Mouse (Mus musculus): ENCODE results near the gene Copg2. TPM values are rescaled to one million over a fixed set of nuclear protein-coding genes. Genes with fewer than 3 reads are reported as not detected.

Copg2 gene
- polyA plus RNA-seq, 1 experiment from 2014 or later: 24.3 TPM

DNA sequence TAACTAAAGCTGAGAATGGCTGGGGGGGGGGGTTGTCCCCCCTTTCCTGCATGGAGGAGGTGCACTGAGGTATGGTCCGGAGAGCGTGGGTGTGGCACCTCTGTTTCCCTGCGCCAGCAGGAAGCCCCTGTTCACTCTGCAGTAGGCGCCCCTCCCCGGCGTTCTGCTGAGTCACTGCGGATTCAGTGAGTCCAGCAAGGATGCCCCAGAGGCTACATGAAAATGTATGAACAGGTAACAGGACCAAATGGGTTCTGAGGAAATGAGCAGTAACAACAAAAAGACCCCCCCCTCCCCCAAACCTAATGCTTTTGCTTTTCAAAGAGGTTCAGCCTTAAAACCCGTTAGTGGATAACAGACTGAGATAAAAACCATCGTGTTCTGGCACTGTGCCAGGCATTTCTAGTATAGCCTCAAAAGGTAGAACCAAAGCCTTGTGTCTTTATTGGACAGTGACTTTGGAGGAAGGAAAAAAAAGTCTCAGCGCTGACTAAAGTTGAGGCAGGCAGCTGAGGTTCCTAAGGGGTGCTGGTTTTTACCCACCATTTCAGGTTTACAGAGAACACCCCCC, 157.3 kb downstream of the Copg2 start:
- peak overlapping the region; percentile 52 for H3K27ac ChIP-seq
- H3K9ac ChIP-seq: peak overlapping the region; percentile 83
- ATAC-seq (ENCODE audit: low FRiP score, low read depth): no peak
- H3K4me2 ChIP-seq (replicated peaks): peak overlapping the region; percentile 69
- peaks cover 46% of the 10 kb centered on the region for H3K36me3 ChIP-seq
- H3K4me1 ChIP-seq: peaks cover 18% of the 10 kb centered on the region; the same call in 1 of the 2 replicates
- H3K9me3 ChIP-seq: peaks cover 61% of the 10 kb centered on the region
- H3K4me3 ChIP-seq: peak overlapping the region; percentile 62
- no peaks in the 10 kb centered on the region for H3K27me3 ChIP-seq
- WGBS: 66% methylated on average over 10 of the region's 10 CpGs

DNA sequence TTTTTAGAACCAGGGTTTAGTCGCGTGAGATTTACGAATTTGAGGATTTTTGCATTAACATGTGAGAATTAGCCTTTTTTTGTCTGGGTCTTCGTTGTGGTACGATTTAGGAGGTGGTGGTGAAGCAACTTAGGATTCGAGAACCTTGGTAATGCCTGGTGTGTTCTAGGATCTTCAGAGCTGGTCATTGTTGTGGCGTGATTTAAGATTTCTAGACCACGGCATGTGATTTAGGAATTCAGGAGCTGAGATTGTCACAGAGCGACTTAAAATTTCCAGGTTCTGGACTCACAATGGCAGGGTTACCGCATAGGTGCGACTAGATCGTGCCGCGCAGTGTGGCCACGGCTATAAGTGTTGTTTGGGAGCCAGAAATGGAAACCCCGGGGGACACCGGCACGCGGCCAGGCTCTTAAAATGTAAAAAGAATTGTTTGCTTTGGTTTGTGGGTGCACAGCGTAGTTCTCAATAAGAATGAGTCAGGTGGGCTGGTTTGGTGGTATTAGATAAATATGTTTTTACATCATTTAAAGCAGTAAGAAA, 158.1 kb downstream of the Copg2 start:
- no peak for ATAC-seq (ENCODE audit: low FRiP score, low read depth)
- H3K36me3 ChIP-seq: peaks cover 39% of the 10 kb centered on the region
- peaks cover 21% of the 10 kb centered on the region; the same call in 1 of the 2 replicates for H3K4me1 ChIP-seq
- H3K9me3 ChIP-seq: peaks cover 61% of the 10 kb centered on the region
- peak overlapping the region; percentile 83 for H3K9ac ChIP-seq
- peak overlapping the region; percentile 69 for H3K4me2 ChIP-seq (replicated peaks)
- 47% methylated on average over 20 of the region's 20 CpGs for WGBS
- peak overlapping the region; percentile 94 for H3K27ac ChIP-seq
- peak overlapping the region; percentile 62 for H3K4me3 ChIP-seq
- H3K27me3 ChIP-seq: no peaks in the 10 kb centered on the region

DNA sequence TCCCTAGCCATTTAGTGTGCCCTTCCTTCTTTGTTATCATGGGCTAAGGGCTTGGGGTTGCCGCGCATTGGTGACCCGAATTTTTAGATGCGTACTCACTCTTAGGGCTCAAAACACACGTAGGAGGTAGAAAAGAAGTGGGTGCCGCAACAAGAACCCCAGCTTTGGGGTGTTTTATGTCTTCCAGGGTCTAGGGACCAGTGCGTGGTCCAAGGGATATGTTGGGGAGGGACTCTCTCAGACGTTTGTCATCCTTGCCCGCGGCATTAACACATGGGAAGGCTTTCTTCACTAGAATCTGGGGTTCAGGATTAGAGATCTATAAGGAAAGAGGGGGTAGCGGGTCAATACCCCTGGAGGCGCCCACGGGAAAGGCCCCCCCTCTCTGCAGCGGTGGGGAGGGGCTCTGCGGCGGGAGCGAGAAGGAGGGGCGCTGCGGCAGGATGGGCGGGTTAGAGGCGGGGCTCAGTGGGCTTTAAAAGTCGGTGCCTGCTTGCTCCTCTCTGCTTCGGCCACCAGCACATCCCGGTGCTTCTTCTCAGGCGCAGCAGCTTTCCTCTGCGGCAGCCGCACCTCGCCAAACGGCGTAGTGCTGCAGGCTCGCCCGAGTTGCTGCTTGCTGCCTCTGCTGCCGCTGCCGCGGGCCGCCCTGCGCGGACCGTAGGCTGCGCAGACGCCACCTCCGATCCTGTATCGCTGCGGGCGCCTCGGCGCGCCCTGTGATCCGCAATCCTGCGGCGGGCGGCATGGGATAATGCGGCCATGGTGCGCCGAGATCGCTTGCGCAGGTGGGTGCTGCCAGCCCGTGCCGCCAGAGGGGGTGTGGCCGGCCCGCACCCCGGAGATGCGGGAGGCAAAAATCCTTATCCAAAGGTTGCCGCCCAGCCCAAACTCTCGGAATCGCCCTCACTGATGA, 158.8 kb downstream of the Copg2 start:
- H3K36me3 ChIP-seq: peaks cover 32% of the 10 kb centered on the region
- ATAC-seq (ENCODE audit: low FRiP score, low read depth): peak; percentile 74
- peak overlapping the region; percentile 62 for H3K4me3 ChIP-seq
- H3K4me2 ChIP-seq (replicated peaks): peak overlapping the region; percentile 69
- peak overlapping the region; percentile 83 for H3K9ac ChIP-seq
- WGBS: 54% methylated on average over 66 of the region's 66 CpGs
- peaks cover 27% of the 10 kb centered on the region for H3K4me1 ChIP-seq
- peaks cover 62% of the 10 kb centered on the region for H3K9me3 ChIP-seq
- peak overlapping the region; percentile 94 for H3K27ac ChIP-seq
- no peaks in the 10 kb centered on the region for H3K27me3 ChIP-seq

DNA sequence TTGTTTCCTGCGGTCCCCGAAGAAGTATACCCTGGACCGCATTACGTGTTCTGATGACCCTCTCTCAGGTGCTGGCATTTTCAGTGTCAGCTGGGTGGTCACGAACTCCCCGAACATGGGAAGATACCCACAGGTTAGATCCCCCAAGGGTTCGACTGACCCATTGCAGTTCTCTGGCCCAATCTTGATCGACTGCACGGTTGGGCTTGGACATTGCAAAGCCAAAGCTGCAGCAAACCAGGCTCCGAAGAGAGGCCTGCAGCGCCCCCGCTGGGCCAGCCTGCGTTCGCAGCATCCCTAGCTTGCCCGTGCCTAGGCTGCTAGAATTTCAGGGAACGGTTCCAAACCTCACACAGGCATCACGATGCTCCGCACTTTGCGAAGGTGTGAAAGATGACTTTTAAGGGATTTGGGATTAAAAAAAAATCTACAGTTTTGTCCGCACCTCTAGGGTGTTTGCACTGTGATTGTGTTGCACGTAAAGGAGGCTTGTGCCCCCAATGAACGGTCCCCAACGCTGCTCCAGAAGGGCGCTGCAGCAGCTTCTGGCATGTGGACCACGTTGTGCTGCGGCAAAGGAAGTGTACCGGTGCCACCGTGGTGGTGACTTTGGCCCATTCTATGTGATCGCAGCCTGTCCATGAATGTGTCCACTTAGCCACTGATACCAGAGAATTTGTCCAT, 159.6 kb downstream of the Copg2 start:
- Histone ChIP-seq H3K4me1 (peaks cover 29% of the 10 kb centered on the region), H3K9me3 (peaks cover 66% of the 10 kb centered on the region), H3K36me3 (peaks cover 24% of the 10 kb centered on the region), H3K27ac (peak overlapping the region; percentile 94), H3K9ac (peak overlapping the region; percentile 57; the same call in 1 of the 2 replicates), H3K27me3 (no peaks in the 10 kb centered on the region), H3K4me3 (peak overlapping the region; percentile 62), H3K4me2 (replicated peaks) (peak overlapping the region; percentile 69)
- WGBS: 58% methylated on average over 29 of the region's 29 CpGs
- ATAC-seq (ENCODE audit: low FRiP score, low read depth): peak; percentile 34

DNA sequence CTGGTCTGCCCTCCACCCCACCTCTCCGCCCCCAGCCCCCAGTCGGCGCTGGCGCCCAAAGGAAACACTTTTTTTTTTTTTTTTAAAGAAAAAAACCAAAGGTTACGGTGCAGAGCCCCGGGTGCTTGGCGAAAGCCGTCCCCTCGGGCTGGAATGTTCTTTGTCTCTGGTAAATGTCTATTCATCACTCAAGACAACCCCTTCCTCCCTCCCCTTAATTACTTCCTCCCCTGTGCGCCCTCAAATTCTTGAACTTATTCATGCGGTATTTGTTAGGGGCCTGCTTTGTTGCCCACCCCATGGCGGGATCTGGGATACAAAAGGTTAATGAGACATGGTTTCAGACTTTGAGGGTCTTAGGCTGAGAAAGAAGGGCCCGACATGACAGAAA, 160.2 kb downstream of the Copg2 start:
- no peaks in the 10 kb centered on the region for H3K27me3 ChIP-seq
- peak overlapping the region; percentile 94 for H3K27ac ChIP-seq
- H3K4me3 ChIP-seq: peak overlapping the region; percentile 62
- H3K4me1 ChIP-seq: peaks cover 29% of the 10 kb centered on the region
- 51% methylated on average over 13 of the region's 13 CpGs for WGBS
- no peak for ATAC-seq (ENCODE audit: low FRiP score, low read depth)
- 0 out of 2 replicates have a peak overlapping the region, but pooled peaks have one; percentile 31 for H3K9ac ChIP-seq
- peaks cover 24% of the 10 kb centered on the region for H3K36me3 ChIP-seq
- peaks cover 66% of the 10 kb centered on the region for H3K9me3 ChIP-seq
- peak overlapping the region; percentile 69 for H3K4me2 ChIP-seq (replicated peaks)

DNA sequence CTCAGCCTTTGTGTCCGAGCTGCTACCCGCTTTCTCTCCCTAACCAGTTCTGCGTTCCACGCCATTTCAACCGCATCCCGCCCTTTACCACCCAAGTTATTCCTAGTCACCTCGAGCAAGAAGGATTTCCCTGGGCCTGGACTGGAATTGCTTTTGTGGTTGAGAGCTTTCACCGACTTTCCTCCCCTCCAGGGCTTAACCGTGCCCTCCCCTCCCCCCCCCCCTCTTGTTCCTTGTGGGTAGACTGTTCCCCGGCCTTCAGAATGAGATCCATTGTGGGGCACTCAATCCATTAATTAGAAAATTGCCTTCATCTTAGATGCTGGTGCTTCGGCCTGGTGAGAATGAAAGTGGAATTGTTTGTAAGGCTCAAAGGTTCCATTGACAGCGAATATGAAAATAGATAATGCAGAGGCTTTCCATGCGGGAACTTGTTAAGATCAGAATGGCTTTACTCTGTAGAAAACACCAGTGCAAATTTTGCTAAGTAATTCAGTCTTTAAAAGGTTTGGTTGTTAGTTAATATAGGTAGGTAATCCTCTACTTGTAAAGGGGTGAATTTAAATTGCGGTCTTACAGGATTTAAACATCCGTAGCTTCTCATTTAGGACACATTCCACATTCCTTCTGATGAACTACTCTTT, 160.7 kb downstream of the Copg2 start:
- Histone ChIP-seq H3K9ac (peak overlapping the region; percentile 57), H3K4me2 (replicated peaks) (peak overlapping the region; percentile 69), H3K27ac (peak overlapping the region; percentile 94), H3K36me3 (peaks cover 22% of the 10 kb centered on the region), H3K27me3 (no peaks in the 10 kb centered on the region), H3K4me1 (peaks cover 29% of the 10 kb centered on the region), H3K9me3 (peaks cover 66% of the 10 kb centered on the region), H3K4me3 (peak overlapping the region; percentile 26)
- no peak for ATAC-seq (ENCODE audit: low FRiP score, low read depth)
- WGBS: 51% methylated on average over 15 of the region's 15 CpGs

DNA sequence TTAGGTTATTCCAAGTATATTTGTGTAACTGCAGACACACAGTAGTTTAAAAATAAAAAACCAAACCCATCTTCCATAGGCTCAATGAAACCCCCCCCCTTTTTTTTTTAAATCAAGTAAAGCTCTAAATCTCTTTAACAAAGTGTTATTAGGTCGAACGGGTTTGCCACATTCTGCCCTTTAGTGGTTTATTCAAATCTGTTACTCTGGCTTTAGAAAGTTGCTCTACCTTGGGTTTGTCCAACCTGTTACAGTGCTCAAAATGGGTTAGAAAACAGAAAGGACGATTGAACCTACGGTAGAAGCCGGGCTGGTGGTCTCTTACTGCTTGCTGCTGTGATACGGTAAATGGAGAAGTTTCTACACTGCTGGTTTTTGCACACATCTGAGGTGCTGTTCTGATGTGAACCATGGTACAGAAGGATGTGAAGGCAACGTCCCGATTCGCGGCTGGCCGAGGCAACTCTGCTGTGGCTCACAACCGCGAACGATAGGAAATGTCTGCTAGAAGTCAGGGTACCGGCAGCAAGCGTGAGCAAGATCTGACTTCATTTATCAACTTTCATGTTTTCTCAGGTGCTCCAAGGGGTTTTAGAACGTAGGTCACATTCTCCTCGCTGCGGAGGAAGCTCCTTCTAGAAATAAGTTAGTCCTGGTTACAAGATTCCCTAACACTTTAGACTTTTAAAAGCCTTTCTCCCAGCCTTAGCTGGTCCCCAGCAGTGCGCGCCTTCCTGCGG, 161.4 kb downstream of the Copg2 start:
- ATAC-seq (ENCODE audit: low FRiP score, low read depth): no peak
- Histone ChIP-seq H3K4me2 (replicated peaks) (peak overlapping the region; percentile 69), H3K4me1 (peaks cover 33% of the 10 kb centered on the region), H3K27me3 (no peaks in the 10 kb centered on the region), H3K36me3 (peaks cover 17% of the 10 kb centered on the region), H3K27ac (peak overlapping the region; percentile 94), H3K9ac (peak overlapping the region; percentile 57), H3K4me3 (peak overlapping the region; percentile 26), H3K9me3 (peaks cover 61% of the 10 kb centered on the region)
- 47% methylated on average over 22 of the region's 22 CpGs for WGBS

DNA sequence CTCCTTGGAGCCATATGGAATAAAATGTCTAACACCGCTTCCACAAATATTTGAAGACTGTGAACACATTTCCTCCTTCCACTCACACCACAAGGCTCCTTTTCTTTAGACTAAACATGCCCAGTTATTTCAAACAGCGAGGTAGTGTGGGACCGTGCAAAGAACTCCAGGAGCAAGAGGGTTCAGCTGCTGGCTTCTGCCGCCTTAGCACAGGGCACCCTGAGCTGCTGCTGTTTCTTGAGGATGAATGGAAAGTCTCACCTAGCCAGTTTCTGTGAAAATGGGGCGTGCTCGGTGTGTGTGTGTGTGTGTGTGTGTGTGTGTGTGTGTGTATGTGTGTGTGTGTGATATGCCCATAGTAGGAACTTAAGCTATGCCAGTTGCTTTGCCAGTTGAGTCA, 162.1 kb downstream of the Copg2 start:
- Histone ChIP-seq H3K36me3 (peaks cover 13% of the 10 kb centered on the region), H3K4me3 (0 out of 2 replicates have a peak overlapping the region, but pooled peaks have one; percentile 1), H3K27ac (peak overlapping the region; percentile 94), H3K4me1 (peaks cover 40% of the 10 kb centered on the region), H3K9ac (peak overlapping the region; percentile 57; the same call in 1 of the 2 replicates), H3K4me2 (replicated peaks) (peak overlapping the region; percentile 69; the same call in 1 of the 2 replicates), H3K9me3 (peaks cover 54% of the 10 kb centered on the region), H3K27me3 (no peaks in the 10 kb centered on the region)
- no peak for ATAC-seq (ENCODE audit: low FRiP score, low read depth)
- WGBS: 54% methylated on average over 6 of the region's 6 CpGs

DNA sequence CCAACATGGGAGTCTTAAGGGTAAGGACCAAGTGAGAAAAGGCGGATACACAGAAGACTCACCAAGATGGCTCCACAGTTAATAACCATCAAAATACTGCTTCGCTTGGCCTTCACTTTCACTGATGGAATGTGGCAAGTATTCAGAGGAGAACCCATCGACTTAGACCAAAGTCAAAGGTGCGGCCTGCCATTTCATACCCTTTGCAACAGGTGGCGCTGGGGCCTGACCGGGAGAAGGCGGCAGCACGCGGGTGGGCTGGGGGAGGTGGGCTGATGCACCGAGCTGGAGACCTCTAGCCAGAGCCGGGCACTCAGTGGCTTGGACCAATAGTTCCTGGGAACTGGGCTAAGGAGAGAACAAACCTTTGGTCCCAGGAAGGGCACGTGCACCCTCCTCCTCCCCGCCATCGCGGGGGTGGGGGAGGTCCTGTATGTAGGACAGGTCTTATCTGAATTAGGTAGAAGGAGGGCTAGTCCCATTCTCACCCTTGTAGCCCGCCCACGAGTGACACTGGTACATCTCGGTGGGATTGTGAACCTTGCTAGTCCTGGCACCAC, 163.9 kb downstream of the Copg2 start:
- no peak for ATAC-seq (ENCODE audit: low FRiP score, low read depth)
- no peak overlapping the region for H3K9ac ChIP-seq
- peaks cover 37% of the 10 kb centered on the region for H3K9me3 ChIP-seq
- H3K4me2 ChIP-seq (replicated peaks): no peak overlapping the region
- no peaks in the 10 kb centered on the region for H3K27me3 ChIP-seq
- H3K27ac ChIP-seq: peak overlapping the region; percentile 94
- H3K36me3 ChIP-seq: 0 out of 2 replicates have a peak, but pooled peaks cover 4% of the 10 kb centered on the region
- peaks cover 43% of the 10 kb centered on the region for H3K4me1 ChIP-seq
- no peak overlapping the region for H3K4me3 ChIP-seq
- 52% methylated on average over 18 of the region's 18 CpGs for WGBS

DNA sequence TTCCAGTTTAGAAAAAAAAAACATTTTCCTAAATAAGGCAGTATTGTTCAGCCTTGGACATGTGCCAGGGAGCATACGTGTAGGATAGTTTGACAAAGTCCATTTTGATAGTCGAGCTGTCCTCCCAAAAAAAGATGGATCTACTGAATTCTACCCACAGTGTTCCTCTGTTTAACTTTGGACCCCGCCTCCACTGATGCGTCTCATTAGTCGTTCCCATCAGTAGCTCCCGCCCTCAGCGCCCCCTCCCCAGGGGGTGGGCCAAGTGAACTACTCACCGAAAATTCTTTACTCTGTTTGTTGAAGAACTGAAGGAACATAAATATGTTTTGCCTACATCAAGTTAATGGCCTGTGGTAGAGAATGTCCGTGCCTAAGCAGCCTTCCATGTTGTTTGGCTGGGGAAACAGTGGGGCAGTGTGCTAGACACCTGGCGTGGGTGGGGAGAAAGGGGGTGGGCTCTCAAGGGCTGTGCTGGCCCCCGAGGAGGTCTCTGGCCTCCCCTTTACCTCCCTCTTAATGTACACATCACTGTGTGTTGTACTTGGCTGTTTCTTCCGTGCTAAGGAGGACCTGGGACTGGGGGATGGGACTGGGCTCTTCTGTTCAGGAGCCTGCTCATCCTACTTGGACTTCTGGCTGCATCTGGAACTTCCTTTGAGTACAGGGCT, 166.2 kb downstream of the Copg2 start:
- Histone ChIP-seq H3K4me3 (no peak overlapping the region), H3K4me2 (replicated peaks) (peak overlapping the region; percentile 11; the same call in 1 of the 2 replicates), H3K9me3 (peaks cover 17% of the 10 kb centered on the region), H3K9ac (no peak overlapping the region), H3K27ac (peak overlapping the region; percentile 72; the same call in 1 of the 2 replicates), H3K4me1 (peaks cover 43% of the 10 kb centered on the region), H3K27me3 (no peaks in the 10 kb centered on the region), H3K36me3 (0 out of 2 replicates have a peak, but pooled peaks cover 1% of the 10 kb centered on the region)
- 0 out of 2 replicates have a peak, but pooled peaks have one; percentile 54 for ATAC-seq (ENCODE audit: low FRiP score, low read depth)
- WGBS: 59% methylated on average over 12 of the region's 12 CpGs
